Mouse (Mus musculus) bone marrow, adult 2 months (tissue): Measurements from ENCODE around the gene Tmed4.

Source experiments
- CTCF ChIP-seq: fragments of 200-500 bp; IDR thresholded peaks from 2 replicates; pipeline ENCODE4 v1.5.1; 2011; ENCODE audit warnings: low read length, control low read depth; ENCODE audit not compliant: control insufficient read depth, insufficient read depth
- POLR2A ChIP-seq: fragments of 200-500 bp; IDR thresholded peaks from 2 replicates; pipeline ENCODE4 v1.6.1; 2011; ENCODE audit warnings: low read depth, mild to moderate bottlenecking, control low read depth, low read length, borderline replicate concordance; ENCODE audit not compliant: control insufficient read depth

GRCm38 (mm10) chr11:6319374-6319773 lies 44.7 kb upstream of the Tmed4 start:
- no peak for TF ChIP-seq CTCF
- no peak for TF ChIP-seq POLR2A
